Mouse (Mus musculus) spleen, postnatal 14 days (tissue): ENCODE results near the gene Olfr116.

ENCODE experiments used
- DNase-seq, 2 experiments: peaks; one replicate each; pipeline ENCODE4 v3.0.0; 2021 to 2022; ENCODE audit warnings: low spot score in 2 of 2

Gene Olfr116

DNA sequence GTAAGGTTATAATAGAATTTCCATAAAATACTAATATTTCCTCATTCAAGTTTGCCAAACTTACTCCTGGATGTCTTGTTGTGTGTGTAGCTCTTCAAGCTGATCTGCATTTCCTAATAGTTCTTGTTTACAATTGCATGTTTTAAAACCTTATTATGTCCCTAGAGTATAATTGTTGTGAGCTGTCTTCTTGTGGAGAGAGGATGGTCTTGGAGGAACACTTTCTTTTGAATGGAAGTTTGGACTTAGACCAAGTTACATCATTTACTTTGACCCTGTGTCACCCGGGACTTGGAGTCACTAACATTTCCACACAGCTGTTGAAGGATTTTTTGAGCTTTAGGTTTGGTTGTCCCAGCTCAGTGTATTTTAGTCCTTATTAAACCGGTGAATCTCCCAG lies at the start of gene Olfr116, which contains the start of gene Olfr115:
Gene Olfr116, minus strand, starts transcription at position 191 of the 400 bp plus-strand sequence.
Gene Olfr115, minus strand, starts transcription at position 101 of the 400 bp plus-strand sequence.
- DNase-seq = no peak

DNA sequence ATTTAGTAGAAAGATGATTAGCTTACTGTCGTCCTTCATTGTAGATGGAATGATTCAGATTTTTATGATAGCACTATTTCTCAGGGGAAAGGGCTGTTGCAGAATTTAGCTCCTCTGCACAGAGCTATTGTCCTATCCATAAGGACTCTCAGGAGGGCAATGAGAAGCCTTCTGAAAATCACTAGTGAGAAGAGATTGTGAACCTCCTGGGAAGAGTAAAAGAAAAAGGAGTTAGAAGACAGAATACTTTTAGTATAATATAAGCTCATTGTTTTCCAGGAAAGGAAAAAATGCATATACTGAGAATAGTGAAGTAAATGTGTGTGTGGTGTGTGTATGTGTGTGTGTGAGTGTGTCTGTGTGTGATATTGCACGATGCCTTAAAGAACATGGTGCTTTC lies 39.7 kb upstream of the Olfr116 start, which contains the start of gene Olfr118:
Gene Olfr118, plus strand, starts transcription at position 301 of the 400 bp plus-strand sequence.
- DNase-seq = no peak

DNA sequence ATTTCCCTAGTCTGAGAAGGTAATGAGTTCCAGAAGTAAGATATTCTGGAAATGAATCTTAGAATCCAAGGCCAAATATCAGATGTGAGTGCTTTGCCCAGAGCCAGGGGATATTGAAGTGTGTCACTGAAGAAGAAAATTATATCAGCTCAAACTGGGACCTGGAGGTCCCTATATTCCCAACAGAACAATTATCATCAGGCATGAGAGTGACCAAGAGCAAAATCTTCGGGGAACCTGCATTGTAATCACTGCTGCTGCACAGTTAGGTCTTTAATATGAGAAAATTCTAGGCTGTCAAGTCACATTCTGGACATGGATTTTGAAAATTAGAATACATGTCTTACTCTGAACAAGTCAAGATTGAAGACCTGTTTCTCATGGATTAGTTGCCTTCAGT lies 36.7 kb upstream of the Olfr116 start, which contains the start of gene Olfr117:
Gene Olfr117, minus strand, starts transcription at position 101 of the 400 bp plus-strand sequence.
- no peak for DNase-seq

DNA sequence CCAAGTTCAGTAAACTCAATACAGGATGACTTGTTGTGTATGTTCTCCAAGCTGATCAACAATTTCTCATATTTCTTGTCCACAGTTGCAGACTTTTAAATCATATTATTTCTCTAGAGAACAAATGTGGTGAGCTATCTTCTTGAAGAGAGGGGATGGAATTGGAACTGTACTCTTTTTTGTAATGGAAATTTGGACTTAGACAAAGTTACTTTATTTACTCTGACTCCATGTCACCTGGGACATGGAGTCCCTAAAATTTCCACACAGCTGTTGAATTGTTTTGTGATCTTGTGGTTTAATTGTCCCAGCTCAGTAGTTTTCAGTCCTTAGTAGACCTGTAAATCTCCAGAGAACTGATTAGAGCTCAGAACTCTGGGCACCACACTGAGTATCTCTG lies 34.4 kb downstream of the Olfr116 start, which contains the start of gene Olfr114:
Gene Olfr114, minus strand, starts transcription at position 101 of the 400 bp plus-strand sequence.
- no peak for DNase-seq

DNA sequence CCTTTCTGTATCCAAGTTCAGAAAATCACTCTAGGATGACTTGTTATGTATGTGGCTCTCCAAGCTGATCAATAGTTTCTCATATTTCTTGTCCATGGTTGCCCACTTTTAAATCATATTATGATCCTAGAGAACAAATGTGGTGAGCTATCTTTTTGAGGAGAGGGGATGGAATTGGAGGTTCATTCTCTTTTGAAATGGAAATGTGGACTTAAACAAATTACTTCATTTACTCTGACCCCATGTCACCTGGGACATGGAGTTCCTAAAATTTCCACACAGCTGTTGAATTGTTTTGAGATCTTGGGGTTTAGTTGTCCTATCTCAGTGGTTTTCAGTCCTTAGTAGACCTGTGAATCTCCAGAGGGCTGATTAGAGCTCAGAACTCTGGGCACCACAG lies 49.4 kb downstream of the Olfr116 start, which contains the start of gene Olfr113:
Gene Olfr113, minus strand, starts transcription at position 101 of the 400 bp plus-strand sequence.
- DNase-seq = no peak
